8 mouse cellular contexts compared by ENCODE assay signal in the genomic region with DNA sequence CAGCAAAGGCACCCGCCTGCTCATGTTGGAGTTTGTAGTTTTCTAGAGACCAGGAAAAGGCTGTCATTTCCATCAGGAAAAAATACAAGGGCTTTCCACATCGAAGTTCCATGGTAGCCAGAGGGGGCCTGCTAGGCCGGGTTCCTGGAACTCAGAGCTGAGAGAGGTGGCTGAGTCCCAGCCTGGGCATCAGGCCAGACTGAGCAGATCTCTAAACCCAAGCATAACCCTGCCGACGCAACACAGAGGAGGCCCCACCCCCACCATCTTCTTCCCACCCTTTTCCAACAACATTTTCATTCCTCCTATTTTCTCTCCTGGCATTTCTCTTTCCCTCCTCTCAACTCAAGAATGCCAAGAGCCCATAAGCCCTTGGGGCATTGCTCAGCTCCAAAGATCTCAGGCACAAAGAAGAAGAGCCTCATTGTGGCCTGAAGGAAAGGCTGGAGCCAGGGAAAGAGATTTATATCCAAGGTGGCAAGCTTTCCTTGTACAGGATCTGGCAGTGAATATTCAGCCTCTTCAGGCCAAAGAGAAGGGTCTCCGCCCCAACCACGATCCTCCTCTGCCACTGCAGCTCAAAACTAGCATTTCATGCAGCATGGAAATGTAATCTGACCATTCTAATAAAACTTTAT.
DNase-seq lines count a peak whose midpoint lies in the region; TF ChIP-seq lines count a peak whose summit lies in the region.

No protein-coding gene starts in this region.

- WGBS in heart, embryonic 10.5 days: 80% methylated on average over 7 of the region's 7 CpGs

- intact Hi-C loops in gastrocnemius, adult 2 months (cut with DNase I): no loop called here

- H3K4me1 ChIP-seq in heart, embryonic 10.5 days: no peaks in the 10 kb centered on the region

- no peaks in the 10 kb centered on the region for H3K9me3 ChIP-seq in heart, embryonic 10.5 days

- TF ChIP-seq CTCF in gastrocnemius, adult 2 months (IDR thresholded peaks at IDR 0.05): no peak

- H3K27ac ChIP-seq in heart, embryonic 10.5 days: no peak overlapping the region
- peak overlapping the region; percentile 69 for H3K27ac ChIP-seq in gastrocnemius, adult 2 months

- H3K36me3 ChIP-seq in heart, embryonic 10.5 days: no peaks in the 10 kb centered on the region

- H3K4me3 ChIP-seq in heart, embryonic 10.5 days: no peak overlapping the region
- H3K4me3 ChIP-seq in gastrocnemius, adult 2 months: no peak overlapping the region

- peaks cover 16% of the 10 kb centered on the region for H3K27me3 ChIP-seq in heart, embryonic 10.5 days (ENCODE audit: insufficient read depth, poor library complexity, severe bottlenecking)

- peak; percentile 75 to 76 for DNase-seq in heart, adult 18-20 months
- no peak for DNase-seq in heart, embryonic 10.5 days (ENCODE audit: low spot score)
- DNase-seq in 3T3-L1 (ENCODE audit: low read depth, low spot score): peak; percentile 88
- peak; percentile 83 for DNase-seq in gastrocnemius, adult 2 months
- peak; percentile 13 for DNase-seq in layer of hippocampus, adult 9-11 months
- DNase-seq in thymus, postnatal 25 days: no peak
- no peak for DNase-seq in spleen, postnatal 14 days (ENCODE audit: low spot score in 2 of 2)
- no peak for DNase-seq in thymus, postnatal 0 days (ENCODE audit: low spot score)

Comparison
In these comparisons a context has a peak if more than half of its experiments do, and no peak if none do; other contexts are left out.
1. DNase-seq: peak in heart, adult 18-20 months (2 of 2), 3T3-L1 (single experiment), gastrocnemius, adult 2 months (single experiment) and layer of hippocampus, adult 9-11 months (single experiment); none in heart, embryonic 10.5 days (single experiment), thymus, postnatal 25 days (single experiment), spleen, postnatal 14 days (0 of 2) and thymus, postnatal 0 days (single experiment).